Mouse (Mus musculus) spleen, adult 2 months (tissue): Measurements from ENCODE around the gene Rgs16. TPM values are rescaled to one million over a fixed set of nuclear protein-coding genes. Genes with fewer than 3 reads are reported as not detected.

ENCODE experiments used
- DNase-seq, 2 experiments: peaks; one replicate each; pipeline versions ENCODE4 v3.0.0 to v3.0.0-alpha.2; 2012 to 2021; ENCODE audit warnings: low spot score in 2 of 2, low read depth in 1 of 2
- H3K27ac ChIP-seq: fragments of 200-500 bp; 2 replicates; pipeline ENCODE4 v1.5.1; 2012; ENCODE audit warnings: low read length, inconsistent platforms; ENCODE audit not compliant: insufficient read depth
- H3K27me3 ChIP-seq: fragments of 200-500 bp; 2 replicates; pipeline ENCODE4 v1.6.1; 2012; ENCODE audit warnings: mild to moderate bottlenecking, moderate library complexity, low read length, inconsistent platforms; ENCODE audit not compliant: control insufficient read depth, insufficient read depth
- H3K36me3 ChIP-seq: fragments of 200-500 bp; 2 replicates; pipeline ENCODE4 v1.6.1; 2012; ENCODE audit warnings: mild to moderate bottlenecking, low read length, inconsistent platforms; ENCODE audit not compliant: control insufficient read depth, insufficient read depth
- H3K4me1 ChIP-seq: fragments of 200-500 bp; 2 replicates; pipeline ENCODE4 v1.6.1; 2011; ENCODE audit warnings: inconsistent platforms; ENCODE audit not compliant: control insufficient read depth, insufficient read depth, insufficient read length
- H3K4me3 ChIP-seq: fragments of 200-500 bp; 2 replicates; pipeline ENCODE4 v1.5.1; 2011; ENCODE audit warnings: mild to moderate bottlenecking, inconsistent platforms; ENCODE audit not compliant: insufficient read depth, insufficient read length; ENCODE audit errors: extremely low read depth
- CTCF ChIP-seq: fragments of 200-500 bp; IDR thresholded peaks from 2 replicates; pipeline ENCODE4 v1.5.1; 2011; ENCODE audit warnings: mild to moderate bottlenecking, inconsistent platforms; ENCODE audit not compliant: insufficient read depth, insufficient read length, insufficient replicate concordance; ENCODE audit errors: extremely low read depth
- POLR2A ChIP-seq: fragments of 200-500 bp; IDR thresholded peaks from 2 replicates; pipeline ENCODE4 v1.6.1; 2011; ENCODE audit warnings: low read depth, low read length, inconsistent platforms
- WGBS: fragments of 180-500 bp; shearing (Covaris S2); methylation state at CpG from one replicate; pipeline ENCODE4 v1.1.7; 2018; 5-methylcytosine and 5-hydroxymethylcytosine counted together
- polyA plus RNA-seq: library from polyadenylated mRNA; depleted of rRNA; stranded (reverse); fragments of >200 nt; gene quantifications from 2 replicates; pipeline ENCODE4 v1.2.3, GENCODE M21; 2012

The Rgs16 gene
- polyA plus RNA-seq, 1 experiment, result 0.88 TPM

- 81% methylated on average over 18 of the region's 18 CpGs for WGBS
- Histone ChIP-seq H3K27ac (no peak overlapping the region), H3K4me1 (no peaks in the 10 kb centered on the region; the same call in 1 of the 2 replicates), H3K27me3 (peaks cover 5% of the 10 kb centered on the region), H3K36me3 (no peaks in the 10 kb centered on the region), H3K4me3 (no peak overlapping the region)
- DNase-seq, result no peak
- TF ChIP-seq POLR2A (no peak), CTCF (no peak)
Measured at GRCm38 (mm10) chr1:153741551-153742316, 1.6 kb downstream of the Rgs16 start.

DNA sequence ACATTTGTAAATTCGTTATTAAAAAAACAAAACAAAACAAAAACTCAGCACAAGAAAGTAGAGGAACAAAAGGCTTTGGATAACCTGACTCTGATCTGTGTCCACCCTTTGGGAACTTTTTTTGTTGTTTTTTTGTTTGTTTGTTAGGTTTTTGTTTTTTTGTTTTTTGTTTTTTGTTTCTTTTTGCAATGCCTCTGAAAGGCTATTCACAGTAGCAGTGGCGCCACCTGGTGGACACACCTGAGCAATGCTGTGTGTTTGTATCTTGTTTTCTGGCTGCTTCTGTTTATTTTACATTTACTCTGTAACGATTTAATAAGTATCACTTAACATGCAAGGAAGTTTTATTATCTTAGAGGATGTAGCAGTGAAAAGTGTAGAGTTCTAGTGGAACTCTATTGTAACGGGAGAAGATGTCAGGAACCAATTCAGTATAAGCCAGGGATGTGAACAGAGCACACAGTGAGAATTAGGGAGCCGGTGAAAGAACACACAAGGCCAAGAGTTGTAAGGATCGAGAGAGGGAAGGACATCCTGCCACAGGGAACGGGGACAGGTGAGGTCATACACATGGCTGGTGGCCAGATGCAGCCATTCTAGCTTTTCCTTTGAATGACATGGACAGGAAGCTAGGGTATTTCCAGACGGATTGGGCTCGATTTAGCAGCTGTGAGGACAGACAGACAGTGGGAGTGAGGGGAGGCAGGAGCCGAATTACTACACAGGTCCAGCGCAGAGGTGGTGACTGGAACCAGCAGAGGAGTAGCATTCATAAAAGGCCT, 2.4 kb downstream of the Rgs16 start:
- 45% methylated on average over 11 of the region's 11 CpGs for WGBS
- DNase-seq, result peak in 1 of 2 experiments; percentile 60
- TF ChIP-seq POLR2A (no peak), CTCF (peak; percentile 65; the same call in 1 of the 2 replicates)
- H3K4me1 ChIP-seq, result no peaks in the 10 kb centered on the region; the same call in 1 of the 2 replicates
- H3K27ac ChIP-seq, result no peak overlapping the region
- H3K4me3 ChIP-seq, result no peak overlapping the region
- H3K27me3 ChIP-seq, result peaks cover 5% of the 10 kb centered on the region
- no peaks in the 10 kb centered on the region for H3K36me3 ChIP-seq

DNA sequence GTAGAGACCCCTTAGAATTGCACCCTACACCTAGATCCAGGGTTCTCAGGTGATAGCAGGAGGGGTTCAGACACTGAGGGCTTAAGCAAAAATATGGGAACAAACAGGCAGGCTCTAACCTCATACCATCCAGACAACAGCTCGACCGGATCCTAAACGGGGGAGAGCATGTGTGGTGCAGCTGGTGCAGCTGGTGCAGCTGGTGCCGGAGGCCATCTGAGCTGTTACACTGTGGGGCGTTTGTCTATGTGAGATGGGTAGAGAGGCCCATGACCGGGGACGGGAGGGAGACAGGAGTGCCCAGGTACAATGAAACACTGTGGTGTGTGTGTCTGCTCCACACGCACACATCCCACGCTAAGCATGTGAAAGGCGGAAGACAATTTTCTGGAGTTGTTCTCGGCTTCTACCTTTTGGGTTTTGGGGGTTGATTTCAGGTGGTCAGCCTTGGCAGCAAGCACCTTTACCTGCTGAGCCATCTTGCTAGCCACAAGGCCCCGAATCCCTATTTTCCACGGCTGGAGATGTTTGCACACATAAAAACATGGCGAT, 6.0 kb downstream of the Rgs16 start:
- no peak for DNase-seq
- Histone ChIP-seq H3K27me3 (no peaks in the 10 kb centered on the region; the same call in 1 of the 2 replicates), H3K4me1 (no peaks in the 10 kb centered on the region; the same call in 1 of the 2 replicates), H3K36me3 (no peaks in the 10 kb centered on the region), H3K27ac (no peak overlapping the region), H3K4me3 (no peak overlapping the region)
- 70% methylated on average over 14 of the region's 14 CpGs for WGBS
- TF ChIP-seq POLR2A, result no peak

DNA sequence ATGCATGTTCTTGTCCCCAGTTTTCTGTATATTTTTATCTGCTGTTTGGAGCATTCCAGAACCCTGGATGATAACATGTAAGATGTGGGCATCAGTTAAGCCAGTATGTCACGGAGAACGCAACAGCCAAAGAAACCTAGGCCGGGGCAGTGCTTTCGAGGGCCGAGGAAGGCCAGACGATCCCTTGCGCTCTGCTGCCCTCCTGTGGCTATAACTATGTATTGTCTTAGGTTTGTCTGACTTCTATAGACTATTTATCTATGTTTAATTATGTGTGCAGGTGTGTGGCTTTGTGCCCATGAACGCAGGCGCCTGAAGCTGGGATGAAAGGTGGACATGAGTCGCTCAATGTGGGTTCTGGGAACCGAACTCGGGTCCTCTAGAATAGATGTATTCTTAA, 6.6 kb downstream of the Rgs16 start:
- 5% methylated on average over 12 of the region's 12 CpGs for WGBS
- DNase-seq, result peak; percentile 40 to 70
- no peaks in the 10 kb centered on the region; the same call in 1 of the 2 replicates for H3K4me1 ChIP-seq

GRCm38 (mm10) chr1:153747861-153748530, 7.8 kb downstream of the Rgs16 start:
- TF ChIP-seq CTCF (no peak), POLR2A (no peak)
- no peak overlapping the region; the same call in 1 of the 2 replicates for H3K4me3 ChIP-seq
- no peak overlapping the region for H3K27ac ChIP-seq
- WGBS, result 41% methylated on average over 12 of the region's 12 CpGs
- H3K27me3 ChIP-seq, result no peaks in the 10 kb centered on the region
- peaks cover 2% of the 10 kb centered on the region; the same call in 1 of the 2 replicates for H3K4me1 ChIP-seq
- H3K36me3 ChIP-seq, result no peaks in the 10 kb centered on the region
- DNase-seq, result no peak

More for the DNA sequence above, 6.6 kb downstream of the Rgs16 start:
- Histone ChIP-seq H3K4me3 (no peak overlapping the region), H3K36me3 (no peaks in the 10 kb centered on the region), H3K27ac (no peak overlapping the region), H3K27me3 (no peaks in the 10 kb centered on the region)
- TF ChIP-seq CTCF, result peak; percentile 87
- no peak for TF ChIP-seq POLR2A

- no peak for TF ChIP-seq POLR2A
- no peak for TF ChIP-seq CTCF
- DNase-seq, result peak; percentile 33 to 56
- no peak overlapping the region; the same call in 1 of the 2 replicates for H3K4me3 ChIP-seq
- H3K36me3 ChIP-seq, result no peaks in the 10 kb centered on the region
- no peaks in the 10 kb centered on the region for H3K27me3 ChIP-seq
- 0% methylated on average over 1 of the region's 1 CpGs for WGBS
- H3K4me1 ChIP-seq, result peaks cover 2% of the 10 kb centered on the region; the same call in 1 of the 2 replicates
- no peak overlapping the region for H3K27ac ChIP-seq
Measured at GRCm38 (mm10) chr1:153748549-153748948, 8.4 kb downstream of the Rgs16 start.
